Mouse (Mus musculus) left cerebral cortex, postnatal 10 days (tissue): ENCODE data around the gene Lsm14b. TPM values are rescaled to one million over a fixed set of nuclear protein-coding genes. Genes with fewer than 3 reads are reported as not detected.
A peak's percentile ranks its signal among the peaks of the same experiment; 100 is the strongest.

ENCODE experiments used
- DNase-seq, 2 experiments: peaks; one replicate each; pipeline ENCODE4 v3.0.0; 2021 to 2022; ENCODE audit warnings: low spot score in 2 of 2, mixed read lengths in 1 of 2; ENCODE audit errors: extremely low spot score in 1 of 2
- intact Hi-C: fragments of 180-260 bp; cut with DNase I; formaldehyde crosslinking; loops from one replicate; pipeline ENCODE4 v1.15.1; 2025
- total RNA-seq, 2 experiments: library from RNA; stranded (reverse); gene quantifications; 2 replicates each; pipeline ENCODE4 v1.2.3; 2021

Gene Lsm14b
- total RNA-seq, 2 experiments from 2014 or later = 142 to 143 TPM

GRCm38 (mm10) chr2:180045283-180045682 lies 20.5 kb downstream of the Lsm14b start:
- intact Hi-C loops = no loop called here
- DNase-seq = no peak

- DNase-seq = no peak
- intact Hi-C loops = no loop called here
These were observed 22.8 kb downstream of the Lsm14b start for GRCm38 (mm10) chr2:180047580-180047979.

GRCm38 (mm10) chr2:180047980-180048635 lies 23.3 kb downstream of the Lsm14b start:
- DNase-seq = no peak
- intact Hi-C loops = no loop called here

- intact Hi-C loops = loop anchor here (2.0 kb wide), 1 partner anchor 134 kb away; no protein-coding TSS in a partner anchor
- DNase-seq = peak; percentile 64 to 84
These were observed 26.2 kb downstream of the Lsm14b start for GRCm38 (mm10) chr2:180050986-180051385.

GRCm38 (mm10) chr2:180051986-180052733 lies 27.4 kb downstream of the Lsm14b start:
- intact Hi-C loops = loop anchor here (2.0 kb wide), 1 partner anchor 135 kb away; no protein-coding TSS in a partner anchor
- peak in 1 of 2 experiments; percentile 54 for DNase-seq

- DNase-seq = no peak
- intact Hi-C loops = no loop called here
These were observed 28.2 kb downstream of the Lsm14b start for GRCm38 (mm10) chr2:180053001-180053400.

GRCm38 (mm10) chr2:180063338-180064131 lies 38.7 kb downstream of the Lsm14b start:
- no peak for DNase-seq
- intact Hi-C loops = no loop called here

DNA sequence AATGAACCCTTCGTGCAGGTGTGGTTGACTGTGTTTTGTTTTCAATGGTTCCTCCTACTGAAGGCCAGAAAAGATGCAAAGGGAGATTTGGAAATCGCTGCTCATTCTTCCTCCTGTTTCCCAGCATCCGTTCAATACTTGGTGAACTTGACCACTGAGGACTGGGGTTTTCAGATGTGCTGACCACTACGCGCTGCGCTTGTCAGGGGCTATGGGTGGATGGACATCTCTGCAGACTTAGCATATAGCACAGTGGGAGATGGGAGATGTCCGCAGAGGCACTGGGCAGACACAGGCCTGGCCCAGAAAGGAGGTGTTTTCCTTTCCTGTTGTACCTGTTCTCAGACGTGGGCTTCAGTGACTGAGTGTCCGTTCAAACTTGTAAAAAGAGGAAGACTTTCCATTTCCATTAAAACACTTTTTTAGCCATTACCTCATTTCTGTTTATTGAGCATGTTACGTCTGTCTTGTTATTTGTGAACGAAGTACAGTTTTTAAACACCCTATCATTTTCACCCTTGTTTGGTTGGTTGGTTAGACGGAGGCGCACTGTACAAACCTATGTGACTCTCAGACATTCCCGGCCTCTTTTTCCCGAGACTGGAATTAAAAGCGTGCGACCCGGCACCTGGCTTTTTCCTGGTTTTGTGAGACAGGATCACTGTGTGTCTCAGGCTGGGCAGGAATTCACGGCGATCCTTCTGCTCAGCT lies 45.1 kb downstream of the Lsm14b start:
- intact Hi-C loops = loop anchor here (10.0 kb wide), 1 partner anchor 85 kb away; no protein-coding TSS in a partner anchor
- DNase-seq = no peak

- intact Hi-C loops = loop anchor here (10.0 kb wide), 1 partner anchor 84 kb away; no protein-coding TSS in a partner anchor
- peak; percentile 94 to 97 for DNase-seq
These were observed 46.0 kb downstream of the Lsm14b start, which contains the start of gene Mtg2 for GRCm38 (mm10) chr2:180070481-180071453. Gene Mtg2 (plus strand): TSS chr2:180070588.

DNA sequence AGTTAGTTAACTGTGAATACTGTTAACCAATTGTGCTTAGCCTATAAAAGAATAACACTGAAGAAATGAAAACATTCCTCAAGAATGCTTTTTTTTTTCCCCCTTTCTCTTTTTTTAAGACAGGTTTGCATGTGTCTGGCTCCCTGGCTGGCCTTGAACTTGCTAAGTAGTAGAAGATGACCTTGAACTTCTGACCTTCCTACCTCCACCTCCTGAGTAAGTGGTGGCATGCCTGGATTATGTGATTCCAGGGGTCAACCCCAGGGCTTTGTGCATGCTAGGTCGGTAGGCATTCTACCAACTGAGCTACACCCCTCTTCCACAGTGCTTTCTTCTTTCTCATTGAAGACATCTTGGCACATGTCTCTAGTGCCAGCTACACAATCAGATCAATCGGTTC lies 46.9 kb downstream of the Lsm14b start:
- no peak for DNase-seq
- intact Hi-C loops = loop anchor here (10.0 kb wide), 1 partner anchor 83 kb away; no protein-coding TSS in a partner anchor

DNA sequence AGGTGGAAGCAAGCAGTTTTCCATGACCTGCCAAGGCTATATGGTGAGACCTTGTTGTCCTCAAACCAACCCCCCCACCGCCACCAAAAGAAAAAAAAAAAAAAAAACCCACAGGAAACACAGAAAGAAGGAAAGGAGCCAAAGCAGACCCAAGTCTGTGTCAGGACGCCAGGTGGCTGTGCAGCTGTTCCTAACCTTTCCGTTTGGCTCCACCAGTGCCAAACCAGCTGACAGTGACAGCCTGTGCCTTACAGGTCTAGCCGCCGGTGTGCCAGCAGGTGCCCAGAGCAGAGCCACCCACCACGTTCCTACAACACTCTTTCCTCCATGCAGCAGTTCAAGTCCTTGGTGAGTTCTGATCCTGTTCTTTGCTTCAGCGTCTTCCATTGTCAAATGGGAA lies 48.1 kb downstream of the Lsm14b start:
- no peak for DNase-seq
- intact Hi-C loops = loop anchor here (10.0 kb wide), 1 partner anchor 82 kb away; no protein-coding TSS in a partner anchor

GRCm38 (mm10) chr2:180077622-180078021 lies 52.8 kb downstream of the Lsm14b start:
- DNase-seq = no peak
- intact Hi-C loops = loop anchor here (10.0 kb wide), 1 partner anchor 77 kb away; no protein-coding TSS in a partner anchor

GRCm38 (mm10) chr2:180080680-180081079 lies 55.9 kb downstream of the Lsm14b start:
- intact Hi-C loops = no loop called here
- DNase-seq = no peak

DNA sequence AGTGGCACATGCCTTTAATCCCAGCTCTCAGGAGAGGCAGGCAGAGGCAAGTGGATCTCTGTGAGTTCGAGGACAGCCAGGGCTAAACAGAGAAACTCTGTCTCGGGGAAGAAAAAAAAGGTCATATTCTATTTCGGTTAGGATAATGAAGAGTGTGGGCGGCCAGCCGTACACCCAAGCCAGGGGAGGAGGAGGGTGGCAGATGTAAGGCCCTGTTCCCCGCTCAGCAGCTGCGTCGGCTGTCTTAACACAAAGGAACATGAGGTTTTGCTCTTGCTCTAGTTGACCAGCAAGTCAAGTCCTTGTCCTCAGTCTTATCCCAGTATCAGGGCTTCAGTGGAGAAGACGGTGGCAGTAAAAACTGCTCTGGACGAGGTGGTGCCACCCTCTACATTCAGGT lies 58.3 kb downstream of the Lsm14b start:
- no peak for DNase-seq
- intact Hi-C loops = no loop called here

GRCm38 (mm10) chr2:180084565-180084964 lies 59.8 kb downstream of the Lsm14b start:
- no peak for DNase-seq
- intact Hi-C loops = no loop called here
